Mouse (Mus musculus) gastrocnemius, postnatal 14 days (tissue): Measurements from ENCODE around the gene Trrap. TPM values are rescaled to one million over a fixed set of nuclear protein-coding genes. Genes with fewer than 3 reads are reported as not detected.
"Not testable (repeated sequence)": the region's sequence is repeated elsewhere in the genome, so short reads cannot be mapped to it uniquely, and the experiment has no call there.

ENCODE experiments used
- DNase-seq: peaks from one replicate; pipeline ENCODE4 v3.0.0; 2021; ENCODE audit warnings: mixed read lengths
- intact Hi-C: fragments of 180-260 bp; cut with DNase I; formaldehyde crosslinking; loops from one replicate; pipeline ENCODE4 v1.15.1; 2025; ENCODE audit warnings: low total_unique reads
- long read RNA-seq, 2 experiments: library from polyadenylated mRNA; stranded (forward); transcript quantifications; one replicate each; pipeline ENCODE4 v2.0.0; 2021
- total RNA-seq, 2 experiments: library from RNA; stranded (reverse); gene quantifications; 2 replicates each; pipeline ENCODE4 v1.2.3; 2021

The Trrap gene
- total RNA-seq = 10 to 100 TPM; 30.6 to 33.9 TPM
- long read RNA-seq, experiment 1, partial matches to known transcripts = 5 of 6 reads
- long read RNA-seq, experiment 1, other reads (novel, unspliced or antisense) = 1 of 6 reads
- long read RNA-seq, experiment 2, partial matches to known transcripts = 6 of 9 reads
- long read RNA-seq, experiment 2, other reads (novel, unspliced or antisense) = 3 of 9 reads

GRCm38 (mm10) chr5:144767106-144767798 is at the start of gene Trrap:
Trrap (plus strand) TSS chr5:144767732.
- DNase-seq, intact Hi-C loops: not testable (repeated sequence)

- no peak for DNase-seq
- intact Hi-C loops = no loop called here
These were observed 47.8 kb upstream of the Trrap start for GRCm38 (mm10) chr5:144719781-144720180.

- DNase-seq = no peak
- intact Hi-C loops = no loop called here
These were observed 47.3 kb upstream of the Trrap start for GRCm38 (mm10) chr5:144720281-144720680.

DNA sequence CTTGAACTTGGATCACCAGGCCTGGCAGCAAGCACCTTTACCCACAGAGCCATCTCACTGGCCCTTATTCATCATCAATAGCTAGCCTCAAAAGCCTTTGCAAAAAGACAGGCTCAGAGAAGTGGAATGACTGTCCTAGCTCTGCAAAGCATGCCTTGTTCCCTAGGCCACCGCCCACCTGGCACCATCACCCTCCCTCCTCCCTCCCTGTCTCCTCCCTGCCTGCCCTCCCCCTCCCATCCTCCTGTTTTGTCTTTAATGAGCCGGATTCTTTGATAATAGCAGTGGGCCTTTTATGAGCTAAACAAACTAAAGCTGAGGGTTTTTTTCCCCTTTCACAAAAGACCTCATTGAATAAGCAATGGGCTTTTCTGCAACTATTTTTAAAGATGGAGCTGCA is 42.6 kb upstream of the Trrap start:
- intact Hi-C loops = no loop called here
- DNase-seq = no peak

- intact Hi-C loops = no loop called here
- no peak for DNase-seq
These were observed 42.0 kb upstream of the Trrap start for GRCm38 (mm10) chr5:144725554-144725953.

DNA sequence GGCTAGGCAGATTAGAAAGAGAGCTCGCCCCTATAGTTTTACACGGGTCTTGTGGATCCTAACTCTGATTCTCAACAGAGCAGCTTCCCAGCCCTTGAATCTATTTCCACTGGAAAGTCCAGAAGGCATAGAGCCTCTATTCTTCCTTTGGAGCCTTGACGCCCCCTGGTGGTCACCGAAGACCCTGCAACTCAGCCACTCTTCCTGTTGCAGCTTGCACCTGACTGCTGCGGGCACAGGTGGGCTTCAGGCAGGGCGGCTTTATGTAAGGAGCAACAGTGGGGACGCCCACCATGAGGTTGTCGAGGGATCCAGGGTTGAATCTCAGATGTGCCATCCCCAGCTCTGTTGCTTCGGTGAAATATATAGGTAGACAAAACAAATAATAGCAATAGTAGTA is 40.4 kb upstream of the Trrap start:
- intact Hi-C loops = no loop called here

DNA sequence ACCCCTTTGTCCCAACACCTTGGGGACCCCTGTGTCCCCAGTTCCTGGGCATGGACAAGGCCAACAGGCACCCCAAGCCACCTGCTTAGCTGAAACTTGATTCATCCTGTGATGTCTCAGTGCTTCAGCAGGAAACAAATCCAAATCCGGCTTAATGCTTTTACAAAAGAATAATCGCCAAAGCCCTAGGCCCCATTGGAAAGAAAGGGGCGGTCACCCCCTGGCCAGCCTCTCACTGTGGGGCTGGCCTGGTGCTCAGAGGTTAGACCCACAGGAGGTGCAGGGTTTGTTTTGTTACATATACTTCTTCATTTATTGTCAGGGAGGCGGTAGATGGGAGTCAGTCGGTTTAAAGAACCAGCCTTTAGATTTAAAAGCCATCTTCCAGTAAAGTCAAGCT is 39.3 kb upstream of the Trrap start:
- intact Hi-C loops = no loop called here
- no peak for DNase-seq

More for the DNA sequence above, 40.4 kb upstream of the Trrap start:
- peak; percentile 63 for DNase-seq

GRCm38 (mm10) chr5:144729216-144729615 is 38.3 kb upstream of the Trrap start:
- no peak for DNase-seq
- intact Hi-C loops = no loop called here

DNA sequence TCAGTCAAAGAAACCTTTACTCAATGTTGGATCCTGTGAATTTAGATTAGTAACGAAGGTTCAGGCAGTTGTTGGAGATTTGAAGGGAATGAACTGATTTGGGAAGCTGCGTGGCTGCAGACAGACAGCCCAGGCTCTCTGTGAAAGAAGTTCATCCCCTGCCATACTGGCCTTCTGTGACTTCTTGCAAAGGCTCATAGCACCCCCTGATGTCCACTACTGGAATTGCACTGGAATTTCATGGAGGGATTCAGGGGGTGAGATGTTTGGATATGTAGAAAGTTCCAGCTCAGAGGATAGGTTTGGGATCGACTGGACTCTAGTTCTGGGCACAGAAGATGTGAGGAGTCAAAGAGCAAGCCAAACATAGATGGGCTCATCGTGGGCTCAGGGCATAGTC is 33.6 kb upstream of the Trrap start:
- DNase-seq = peak; percentile 32
- intact Hi-C loops = loop anchor here (2.0 to 10.0 kb wide), 2 partner anchors 269 to 343 kb away; no protein-coding TSS in a partner anchor

DNA sequence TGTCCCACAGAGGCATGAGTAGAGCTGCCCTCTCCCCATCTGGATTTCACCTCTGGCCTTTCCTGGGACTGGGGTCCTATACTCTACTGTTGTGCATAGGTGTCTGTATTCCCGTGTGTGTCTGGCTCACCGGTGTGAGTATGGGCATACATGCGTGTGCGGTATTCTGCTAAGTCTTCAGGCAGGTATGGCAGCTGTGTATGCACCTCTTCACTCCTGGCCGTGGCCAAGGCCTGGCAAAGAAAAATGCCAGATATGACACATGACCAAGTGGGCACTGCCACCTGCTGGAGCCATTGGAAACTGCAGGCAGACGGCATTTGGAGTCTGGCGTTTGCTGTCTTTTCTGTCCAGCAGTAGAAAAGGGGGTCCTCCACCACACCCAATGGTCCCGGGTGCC is 32.6 kb upstream of the Trrap start:
- peak; percentile 43 for DNase-seq
- intact Hi-C loops = loop anchor here (10.0 kb wide), 1 partner anchor 270 kb away; no protein-coding TSS in a partner anchor

GRCm38 (mm10) chr5:144737101-144737500 is 30.4 kb upstream of the Trrap start:
- DNase-seq = no peak
- intact Hi-C loops = loop anchor here (10.0 kb wide), 1 partner anchor 272 kb away; no protein-coding TSS in a partner anchor

- no peak for DNase-seq
- intact Hi-C loops = no loop called here
These were observed 15.1 kb upstream of the Trrap start for GRCm38 (mm10) chr5:144752432-144752831.

DNA sequence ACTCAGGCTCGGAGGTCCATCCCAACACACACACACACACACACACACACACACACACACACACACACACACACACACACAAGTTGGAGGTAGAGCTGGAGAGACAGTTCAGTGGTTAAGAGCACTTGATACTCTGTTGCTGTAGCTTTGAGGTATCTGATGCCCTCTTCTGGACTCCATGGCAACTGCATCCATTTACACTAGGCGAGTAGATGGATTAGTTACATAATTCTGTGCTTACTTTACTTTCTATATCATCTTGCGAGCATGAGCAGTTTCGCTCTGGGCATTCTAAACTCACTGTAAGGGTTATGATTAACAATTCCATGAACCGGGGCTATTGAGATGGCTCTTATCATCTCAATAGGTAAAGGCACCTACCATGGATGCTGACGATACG is 14.5 kb upstream of the Trrap start:
- intact Hi-C loops = no loop called here
- no peak for DNase-seq

DNA sequence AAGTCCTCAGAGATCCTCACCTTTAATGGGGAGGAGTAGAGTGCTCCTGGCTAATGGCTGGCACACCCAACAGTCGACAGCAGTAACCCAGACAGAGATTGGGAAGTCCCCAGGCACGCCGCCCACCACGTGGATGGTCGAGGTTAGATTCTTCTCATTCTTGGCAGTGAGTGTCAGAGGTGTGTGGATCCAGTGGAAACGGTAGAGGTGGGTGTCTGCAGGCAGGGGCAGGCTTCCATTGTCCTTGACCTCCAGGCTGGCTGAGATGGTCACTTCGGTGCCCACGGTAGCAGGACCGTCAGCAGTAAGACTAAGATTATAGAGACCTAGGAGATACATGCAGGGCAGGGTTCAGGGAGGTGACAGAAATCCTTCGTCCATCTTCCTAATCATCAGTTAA is 12.3 kb upstream of the Trrap start:
- intact Hi-C loops = no loop called here
- DNase-seq = no peak

- no peak for DNase-seq
- intact Hi-C loops = no loop called here
These were observed 10.1 kb upstream of the Trrap start for GRCm38 (mm10) chr5:144757402-144757801.

DNA sequence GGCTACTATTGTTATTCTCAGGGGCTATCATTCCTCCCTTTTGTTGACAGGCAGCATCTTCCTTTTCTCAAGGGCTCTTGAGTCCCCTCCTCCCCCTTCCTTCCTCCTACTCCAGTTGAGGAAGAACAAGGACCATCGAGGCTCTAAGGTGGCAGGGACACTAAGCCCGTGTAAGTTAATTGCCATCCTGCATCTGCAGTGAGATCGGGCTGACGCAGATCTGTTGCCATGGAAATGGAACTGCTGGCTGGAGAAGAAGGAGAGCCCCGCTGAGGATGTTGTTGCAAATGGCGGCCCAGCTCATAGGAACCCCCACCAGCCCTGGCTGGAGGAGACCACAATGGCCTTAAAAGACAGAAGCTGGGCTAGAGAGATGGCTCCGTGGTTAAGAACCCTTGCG is 9.1 kb upstream of the Trrap start:
- intact Hi-C loops = no loop called here
- DNase-seq = no peak

DNA sequence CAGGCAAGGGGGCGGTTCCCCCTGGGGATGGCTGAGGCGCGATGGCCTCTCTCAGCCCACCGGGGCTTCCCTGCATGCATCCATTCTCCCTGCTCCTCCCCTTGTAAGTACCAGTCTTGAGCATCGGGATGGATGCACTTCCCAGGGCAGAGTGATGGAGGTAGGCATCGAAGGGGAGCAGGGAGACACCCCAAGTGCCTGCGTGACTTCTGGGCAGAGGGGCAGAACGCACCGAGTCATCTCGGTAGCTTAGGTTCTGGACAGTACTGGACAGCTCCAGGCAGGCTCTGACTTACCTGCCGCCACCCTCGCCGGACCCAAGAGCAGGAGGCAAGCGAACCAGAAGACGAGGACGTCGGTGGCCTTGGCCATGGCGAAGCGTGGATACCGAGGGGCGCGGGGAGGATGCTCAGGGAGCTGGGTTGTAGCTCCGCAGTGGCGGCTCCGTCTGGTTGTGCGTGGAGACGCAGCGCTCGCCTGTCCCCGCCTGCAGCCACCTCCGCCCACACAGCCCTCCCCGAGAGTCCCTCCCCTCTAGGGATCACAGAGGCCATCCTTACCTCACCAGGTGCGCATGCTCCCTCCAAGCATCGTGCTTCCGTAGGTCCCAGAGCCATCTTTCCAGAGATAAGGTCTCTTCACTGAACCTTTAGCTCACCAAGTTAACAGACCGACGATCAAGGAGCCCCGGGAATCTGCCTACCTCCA is 6.2 kb upstream of the Trrap start, which contains the start of gene Tmem130:
Gene Tmem130 (minus strand): TSS at position 658 of the 708 bp plus-strand sequence.
- DNase-seq = no peak
- intact Hi-C loops = no loop called here

GRCm38 (mm10) chr5:144766026-144766425 is 1.5 kb upstream of the Trrap start:
- intact Hi-C loops = no loop called here
- no peak for DNase-seq

DNA sequence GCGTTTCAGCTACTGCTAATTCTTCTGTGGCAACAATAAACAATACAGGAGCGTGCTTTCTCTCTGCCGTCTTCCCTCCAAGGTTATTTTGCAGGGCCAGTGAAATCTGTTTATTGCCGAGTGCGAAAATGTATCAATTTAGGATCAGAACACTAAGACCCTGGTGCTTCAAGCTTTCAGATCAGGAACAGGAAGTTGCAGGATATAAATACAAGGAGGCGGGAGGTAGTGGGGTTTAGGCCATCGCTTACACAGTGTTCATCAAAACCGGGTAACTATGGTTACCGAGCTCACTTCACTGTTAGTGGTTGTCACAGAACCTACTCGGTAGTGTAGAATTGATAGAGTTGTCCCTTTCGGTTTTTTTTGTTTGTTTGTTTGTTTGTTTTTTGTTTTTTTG is 886 bp upstream of the Trrap start:
- intact Hi-C loops = no loop called here
- no peak for DNase-seq
